Mouse (Mus musculus): ENCODE results near the gene Olfr1367. TPM values are rescaled to one million over a fixed set of nuclear protein-coding genes. Genes with fewer than 3 reads are reported as not detected.
"Not testable (repeated sequence)": the region's sequence is repeated elsewhere in the genome, so short reads cannot be mapped to it uniquely, and the experiment has no call there.

Olfr1367 gene
- polyA plus RNA-seq, 1 experiment from 2014 or later: not detected

DNA sequence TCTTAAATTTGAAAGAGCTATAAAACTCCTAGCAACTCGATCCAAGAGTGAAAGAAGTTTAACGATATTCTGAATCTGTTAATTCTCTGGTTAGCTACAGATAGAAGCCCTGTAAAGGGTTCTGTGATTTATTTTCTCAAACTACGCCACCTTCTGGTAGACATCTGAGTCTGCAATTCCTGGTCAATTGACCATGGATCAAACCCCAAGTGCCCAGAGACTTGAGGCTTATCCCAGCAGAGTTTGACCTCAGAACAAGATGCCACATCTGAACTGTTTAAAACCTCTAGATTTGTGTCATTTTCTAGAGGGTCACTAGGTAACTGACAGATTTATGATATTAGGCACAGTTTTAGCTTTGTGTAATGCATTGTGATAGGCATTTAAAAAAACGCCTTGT, 20.5 kb upstream of the Olfr1367 start:
- no peak overlapping the region for H3K9ac ChIP-seq
- H3K36me3 ChIP-seq: no peaks in the 10 kb centered on the region
- no peaks in the 10 kb centered on the region for H3K27me3 ChIP-seq
- peaks cover 5% of the 10 kb centered on the region for H3K4me1 ChIP-seq (replicated peaks)
- WGBS: 7% methylated on average over 4 of the region's 4 CpGs
- peak overlapping the region; percentile 73 for H3K4me2 ChIP-seq
- H3K27ac ChIP-seq: no peak overlapping the region
- no peaks in the 10 kb centered on the region for H3K9me3 ChIP-seq (replicated peaks)
- peak overlapping the region; percentile 48 for H3K4me3 ChIP-seq
- ATAC-seq (replicated peaks; ENCODE audit: insufficient number of reproducible peaks, insufficient read depth, low FRiP score, low read depth): no peak

GRCm38 (mm10) chr13:21326657-21327211, 20.0 kb upstream of the Olfr1367 start:
- no peak for ATAC-seq (replicated peaks; ENCODE audit: insufficient number of reproducible peaks, insufficient read depth, low FRiP score, low read depth)
- under 1% methylated on average over 24 of the region's 24 CpGs for WGBS
- Histone ChIP-seq H3K4me3 (peak overlapping the region; percentile 48), H3K4me1 (replicated peaks) (peaks cover 5% of the 10 kb centered on the region), H3K4me2 (peak overlapping the region; percentile 73), H3K9me3 (replicated peaks) (no peaks in the 10 kb centered on the region), H3K27ac (no peak overlapping the region), H3K9ac (peak overlapping the region; percentile 13; the same call in 1 of the 2 replicates), H3K36me3 (no peaks in the 10 kb centered on the region), H3K27me3 (no peaks in the 10 kb centered on the region)

GRCm38 (mm10) chr13:21327424-21327823, 19.3 kb upstream of the Olfr1367 start:
- Histone ChIP-seq H3K4me1 (replicated peaks) (peaks cover 5% of the 10 kb centered on the region), H3K9ac (peak overlapping the region; percentile 26; the same call in 1 of the 2 replicates), H3K36me3 (no peaks in the 10 kb centered on the region), H3K27ac (no peak overlapping the region), H3K4me2 (peak overlapping the region; percentile 73), H3K4me3 (peak overlapping the region; percentile 48), H3K27me3 (no peaks in the 10 kb centered on the region), H3K9me3 (replicated peaks) (no peaks in the 10 kb centered on the region)
- ATAC-seq (replicated peaks; ENCODE audit: insufficient number of reproducible peaks, insufficient read depth, low FRiP score, low read depth): no peak
- under 1% methylated on average over 9 of the region's 9 CpGs for WGBS

GRCm38 (mm10) chr13:21350593-21350992, 3.9 kb downstream of the Olfr1367 start:
- Histone ChIP-seq H3K4me1 (replicated peaks) (no peaks in the 10 kb centered on the region), H3K27ac (no peak overlapping the region), H3K36me3 (no peaks in the 10 kb centered on the region), H3K9ac (no peak overlapping the region), H3K4me3 (no peak overlapping the region), H3K9me3 (replicated peaks) (no peaks in the 10 kb centered on the region), H3K27me3 (no peaks in the 10 kb centered on the region), H3K4me2 (no peak overlapping the region)
- ATAC-seq (replicated peaks; ENCODE audit: insufficient number of reproducible peaks, insufficient read depth, low FRiP score, low read depth): no peak

GRCm38 (mm10) chr13:21362621-21363248, 16.0 kb downstream of the Olfr1367 start, which contains the start of gene Zscan12:
Gene Zscan12, plus strand, starts transcription at chr13:21362820.
- peak within 1 kb of the TSS; percentile 82 for H3K27ac ChIP-seq
- peak within 1 kb of the TSS; percentile 84 for H3K9ac ChIP-seq
- no peaks in the 10 kb centered on the region for H3K27me3 ChIP-seq
- no peaks in the 10 kb centered on the region; the same call in 1 of the 2 replicates for H3K36me3 ChIP-seq
- WGBS: under 1% methylated on average over 29 of the region's 29 CpGs
- ATAC-seq (replicated peaks; ENCODE audit: insufficient number of reproducible peaks, insufficient read depth, low FRiP score, low read depth): peak; percentile 97
- peak within 1 kb of the TSS; percentile 71 for H3K4me2 ChIP-seq
- peaks cover 16% of the 10 kb centered on the region for H3K4me1 ChIP-seq (replicated peaks)
- peak within 1 kb of the TSS; percentile 74 for H3K4me3 ChIP-seq
- H3K9me3 ChIP-seq (replicated peaks): no peaks in the 10 kb centered on the region

DNA sequence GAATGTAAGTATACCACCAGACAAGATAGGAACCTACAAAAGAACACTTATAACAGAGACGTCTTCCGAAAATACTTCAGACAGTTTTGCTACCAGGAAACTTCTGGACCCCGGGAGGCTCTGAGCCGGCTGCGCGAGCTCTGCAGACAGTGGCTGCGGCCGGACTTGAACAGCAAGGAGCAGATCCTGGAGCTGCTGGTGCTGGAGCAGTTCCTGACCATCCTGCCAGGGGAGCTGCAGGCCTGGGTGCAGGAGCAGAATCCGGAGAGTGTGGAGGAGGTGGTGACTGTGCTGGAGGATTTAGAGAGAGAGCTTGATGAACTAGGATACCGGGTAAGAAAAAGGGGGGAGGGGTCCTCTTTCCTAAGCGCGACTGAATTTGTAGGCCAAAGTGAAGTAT, 17.0 kb downstream of the Olfr1367 start:
- ATAC-seq (replicated peaks; ENCODE audit: insufficient number of reproducible peaks, insufficient read depth, low FRiP score, low read depth): no peak
- WGBS: 50% methylated on average over 12 of the region's 12 CpGs
- peaks cover 4% of the 10 kb centered on the region for H3K36me3 ChIP-seq
- H3K4me3 ChIP-seq: peak overlapping the region; percentile 74
- H3K27me3 ChIP-seq: no peaks in the 10 kb centered on the region
- H3K9ac ChIP-seq: peak overlapping the region; percentile 84
- peaks cover 16% of the 10 kb centered on the region for H3K4me1 ChIP-seq (replicated peaks)
- H3K4me2 ChIP-seq: peak overlapping the region; percentile 71
- no peak overlapping the region for H3K27ac ChIP-seq
- H3K9me3 ChIP-seq (replicated peaks): no peaks in the 10 kb centered on the region

DNA sequence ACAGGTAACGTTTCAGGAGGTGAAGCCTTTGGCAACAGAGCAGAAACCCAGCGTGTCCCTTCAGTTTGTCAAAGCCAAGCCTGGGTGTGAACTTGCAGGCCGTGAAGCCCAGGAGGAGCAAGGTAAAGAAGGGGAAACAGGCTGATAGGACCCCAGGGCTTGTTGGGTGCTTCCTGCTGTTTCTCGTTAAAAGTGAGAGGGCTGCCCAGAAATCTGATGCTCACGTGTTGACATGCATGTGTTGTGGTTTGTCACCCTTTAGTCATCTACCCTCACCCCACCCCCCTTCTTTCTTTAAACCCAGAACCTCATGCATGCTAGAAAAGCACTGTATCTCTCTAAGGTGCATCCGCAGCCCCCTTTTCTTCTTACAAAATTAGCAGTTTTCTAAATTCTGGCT, 19.9 kb downstream of the Olfr1367 start:
- no peak overlapping the region for H3K4me3 ChIP-seq
- peaks cover 16% of the 10 kb centered on the region for H3K4me1 ChIP-seq (replicated peaks)
- no peak overlapping the region for H3K9ac ChIP-seq
- H3K36me3 ChIP-seq: peaks cover 28% of the 10 kb centered on the region
- no peak for ATAC-seq (replicated peaks; ENCODE audit: insufficient number of reproducible peaks, insufficient read depth, low FRiP score, low read depth)
- H3K4me2 ChIP-seq: no peak overlapping the region
- 46% methylated on average over 6 of the region's 6 CpGs for WGBS
- no peaks in the 10 kb centered on the region for H3K9me3 ChIP-seq (replicated peaks)
- H3K27ac ChIP-seq: no peak overlapping the region
- H3K27me3 ChIP-seq: no peaks in the 10 kb centered on the region

DNA sequence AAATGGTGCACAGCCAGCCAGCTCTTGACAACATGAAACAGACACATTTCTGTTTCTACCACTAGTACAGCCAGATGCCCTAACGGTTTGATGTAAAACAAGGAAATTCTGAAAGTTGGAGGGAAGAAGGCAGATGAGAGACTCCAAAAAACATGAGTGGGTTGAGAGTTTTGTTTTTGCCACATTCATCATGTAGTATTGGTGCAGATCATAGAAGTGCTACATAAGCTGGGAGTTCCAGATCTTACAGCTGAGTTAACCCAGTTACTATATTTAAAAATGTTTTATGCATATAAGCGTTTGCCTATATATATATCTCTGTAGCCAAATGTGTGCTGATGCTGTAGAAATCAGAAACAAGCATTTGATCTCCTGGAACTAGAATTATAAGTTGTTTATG, 26.0 kb downstream of the Olfr1367 start:
- no peaks in the 10 kb centered on the region for H3K27me3 ChIP-seq
- no peak overlapping the region for H3K9ac ChIP-seq
- no peak overlapping the region for H3K27ac ChIP-seq
- H3K4me2 ChIP-seq: no peak overlapping the region
- H3K4me3 ChIP-seq: no peak overlapping the region
- H3K4me1 ChIP-seq (replicated peaks): no peaks in the 10 kb centered on the region
- no peaks in the 10 kb centered on the region for H3K9me3 ChIP-seq (replicated peaks)
- ATAC-seq (replicated peaks; ENCODE audit: insufficient number of reproducible peaks, insufficient read depth, low FRiP score, low read depth): no peak
- H3K36me3 ChIP-seq: peaks cover 28% of the 10 kb centered on the region
- WGBS: 85% methylated on average over 2 of the region's 2 CpGs

DNA sequence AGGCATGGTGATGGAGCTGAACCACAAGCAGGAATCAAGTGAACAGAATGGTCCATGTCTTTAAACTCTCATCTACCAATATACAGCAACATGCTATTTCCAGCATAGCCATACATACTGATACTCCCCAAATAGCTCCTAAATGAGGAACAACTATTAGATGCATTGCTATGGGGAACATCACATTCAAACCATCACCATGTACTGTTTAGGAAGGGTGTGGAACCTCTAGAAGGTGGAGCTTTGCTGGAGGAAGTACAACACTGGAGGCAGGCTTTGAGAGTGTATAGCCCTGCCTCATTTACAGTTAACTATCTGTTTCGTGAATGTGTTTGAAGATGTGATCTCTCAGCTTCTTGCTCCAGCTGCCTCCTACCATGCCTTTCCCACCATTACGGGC, 31.1 kb downstream of the Olfr1367 start:
- 76% methylated on average over 2 of the region's 2 CpGs for WGBS

DNA sequence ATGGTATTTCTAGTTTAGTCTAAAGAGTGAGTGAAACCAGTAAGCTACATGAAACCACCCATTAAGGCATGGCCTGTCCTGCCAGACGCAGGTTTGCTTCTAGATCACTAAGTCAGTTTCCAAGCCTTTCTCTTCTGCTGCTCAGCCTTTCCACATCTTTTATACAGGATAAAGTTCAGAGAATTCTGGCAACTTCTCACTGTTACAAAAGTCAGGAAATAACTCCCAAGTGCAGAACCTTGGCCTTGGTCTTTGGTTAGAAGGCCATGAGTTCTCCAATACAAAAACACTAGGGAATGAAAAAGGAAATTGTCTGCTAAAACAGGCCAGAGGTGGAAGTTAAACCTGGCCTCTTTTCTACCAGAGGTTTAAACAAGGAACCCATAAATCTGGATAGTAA, 48.5 kb downstream of the Olfr1367 start:
- Histone ChIP-seq H3K4me1 (replicated peaks) (peaks cover 6% of the 10 kb centered on the region; the same call in 1 of the 2 replicates), H3K4me2 (no peak overlapping the region), H3K9ac (no peak overlapping the region), H3K36me3 (peaks cover 72% of the 10 kb centered on the region), H3K9me3 (replicated peaks) (no peaks in the 10 kb centered on the region), H3K27me3 (no peaks in the 10 kb centered on the region), H3K4me3 (no peak overlapping the region), H3K27ac (no peak overlapping the region)
- 98% methylated on average over 1 of the region's 1 CpGs for WGBS
- no peak for ATAC-seq (replicated peaks; ENCODE audit: insufficient number of reproducible peaks, insufficient read depth, low FRiP score, low read depth)

More for the DNA sequence above, 31.1 kb downstream of the Olfr1367 start:
- ATAC-seq (replicated peaks; ENCODE audit: insufficient number of reproducible peaks, insufficient read depth, low FRiP score, low read depth): no peak
- Histone ChIP-seq H3K36me3 (no peaks in the 10 kb centered on the region), H3K27ac (no peak overlapping the region), H3K4me3 (no peak overlapping the region), H3K9me3 (replicated peaks) (no peaks in the 10 kb centered on the region), H3K4me2 (no peak overlapping the region), H3K27me3 (no peaks in the 10 kb centered on the region), H3K9ac (no peak overlapping the region), H3K4me1 (replicated peaks) (no peaks in the 10 kb centered on the region)

GRCm38 (mm10) chr13:21395623-21396022, 48.9 kb downstream of the Olfr1367 start:
- no peak overlapping the region for H3K4me3 ChIP-seq
- H3K36me3 ChIP-seq: peaks cover 68% of the 10 kb centered on the region
- no peaks in the 10 kb centered on the region for H3K27me3 ChIP-seq
- peaks cover 6% of the 10 kb centered on the region; the same call in 1 of the 2 replicates for H3K4me1 ChIP-seq (replicated peaks)
- no peak overlapping the region for H3K4me2 ChIP-seq
- no peaks in the 10 kb centered on the region for H3K9me3 ChIP-seq (replicated peaks)
- WGBS: 90% methylated on average over 6 of the region's 6 CpGs
- H3K27ac ChIP-seq: no peak overlapping the region
- no peak for ATAC-seq (replicated peaks; ENCODE audit: insufficient number of reproducible peaks, insufficient read depth, low FRiP score, low read depth)
- H3K9ac ChIP-seq: no peak overlapping the region

GRCm38 (mm10) chr13:21396048-21396447, 49.3 kb downstream of the Olfr1367 start:
- not testable (repeated sequence) for H3K4me1 ChIP-seq (replicated peaks); H3K9me3 ChIP-seq (replicated peaks); ATAC-seq (replicated peaks; ENCODE audit: insufficient number of reproducible peaks, insufficient read depth, low FRiP score, low read depth); H3K27ac ChIP-seq; H3K9ac ChIP-seq; H3K27me3 ChIP-seq; H3K4me3 ChIP-seq; H3K4me2 ChIP-seq
- H3K36me3 ChIP-seq: peaks cover 63% of the 10 kb centered on the region
- 95% methylated on average over 18 of the region's 18 CpGs for WGBS

All from heart, embryonic 15.5 days (tissue).